Mouse (Mus musculus) adrenal gland, postnatal 36 days (tissue): ENCODE data around the gene Frs2. TPM values are rescaled to one million over a fixed set of nuclear protein-coding genes. Genes with fewer than 3 reads are reported as not detected.
"Not testable (repeated sequence)": the region's sequence is repeated elsewhere in the genome, so short reads cannot be mapped to it uniquely, and the experiment has no call there.

Source experiments
- DNase-seq, 2 experiments: peaks; one replicate each; pipeline ENCODE4 v3.0.0; 2021; ENCODE audit warnings: mixed read lengths in 1 of 2
- total RNA-seq, 2 experiments: library from RNA; stranded (reverse); gene quantifications; 2 replicates each; pipeline ENCODE4 v1.2.3; 2021

The Frs2 gene
- total RNA-seq, 2 experiments from 2014 or later = 26.5 to 28.4 TPM

- peak; percentile 32 to 49 for DNase-seq
These were observed 622 bp downstream of the Frs2 start for GRCm38 (mm10) chr10:117147463-117148360.

DNA sequence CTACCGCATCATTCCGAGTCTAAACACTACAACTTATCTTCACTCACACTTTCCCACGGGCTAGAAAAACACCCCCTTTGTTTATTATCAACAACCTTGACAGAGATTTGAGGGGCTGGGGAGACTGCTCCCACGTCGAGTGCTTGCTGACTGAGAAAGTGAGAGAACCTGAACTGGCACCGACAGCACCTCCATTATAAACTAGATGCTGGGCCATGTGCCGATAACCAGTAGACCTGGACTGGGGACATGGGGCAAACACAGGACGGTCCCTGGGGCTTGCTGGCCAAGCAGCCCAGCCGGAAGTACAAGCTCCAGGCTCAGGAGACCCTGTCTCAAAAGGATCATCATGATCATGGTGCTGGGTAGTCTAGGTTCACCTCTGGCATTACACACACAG is 1.9 kb downstream of the Frs2 start:
- no peak for DNase-seq

GRCm38 (mm10) chr10:117145546-117146265 is 2.6 kb downstream of the Frs2 start:
- DNase-seq = no peak

GRCm38 (mm10) chr10:117144628-117145027 is 3.7 kb downstream of the Frs2 start:
- no peak for DNase-seq

GRCm38 (mm10) chr10:117144071-117144470 is 4.3 kb downstream of the Frs2 start:
- no peak for DNase-seq

GRCm38 (mm10) chr10:117143311-117143710 is 5.0 kb downstream of the Frs2 start:
- no peak for DNase-seq

DNA sequence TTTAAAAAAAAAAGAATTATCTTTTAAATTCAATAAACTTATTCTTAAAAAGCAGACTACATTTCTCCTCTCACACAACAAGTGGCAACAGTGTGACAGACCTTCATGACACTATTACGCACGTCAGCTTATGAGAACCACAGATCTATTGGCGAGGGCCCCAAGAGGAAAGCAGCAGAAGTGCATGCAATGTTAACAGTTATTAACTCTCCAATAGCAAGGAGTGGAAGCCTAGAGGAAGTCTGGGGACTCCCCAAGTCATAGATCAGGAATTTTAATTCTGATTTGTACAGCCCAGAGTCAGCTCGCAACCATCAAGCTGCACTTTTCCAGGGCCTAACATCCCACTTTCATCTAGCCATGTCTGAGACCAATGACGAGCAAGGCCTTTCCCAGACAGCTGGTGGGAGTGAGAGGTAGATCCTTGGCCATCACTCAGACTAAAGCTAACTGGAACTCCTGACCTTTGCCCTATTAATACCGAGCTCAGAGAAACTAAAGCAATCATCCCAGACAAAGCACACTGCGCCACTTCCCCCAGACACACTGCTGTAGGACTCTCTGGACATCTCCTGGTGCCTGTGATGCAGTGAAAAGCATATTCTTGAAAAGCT is 6.3 kb downstream of the Frs2 start:
- no peak for DNase-seq

DNA sequence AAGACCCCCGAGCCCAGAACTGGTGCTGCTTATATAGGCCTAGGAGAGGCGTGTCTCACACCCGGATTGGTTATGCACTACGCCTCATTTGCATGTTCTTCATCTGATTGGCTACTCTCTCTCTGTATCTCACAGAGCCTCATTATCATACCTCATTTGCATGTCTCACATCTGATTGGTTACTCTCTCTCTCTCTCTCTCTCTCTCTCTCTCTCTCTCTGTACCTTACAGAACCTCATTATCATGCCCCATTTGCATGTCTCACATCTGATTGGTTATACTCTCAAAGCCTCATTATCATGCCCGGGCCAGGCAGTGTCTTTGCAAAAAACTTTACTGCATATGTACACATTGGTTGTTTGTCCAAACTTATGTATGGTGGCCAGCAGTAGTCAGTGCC is 16.8 kb downstream of the Frs2 start:
- DNase-seq = not testable (repeated sequence)

DNA sequence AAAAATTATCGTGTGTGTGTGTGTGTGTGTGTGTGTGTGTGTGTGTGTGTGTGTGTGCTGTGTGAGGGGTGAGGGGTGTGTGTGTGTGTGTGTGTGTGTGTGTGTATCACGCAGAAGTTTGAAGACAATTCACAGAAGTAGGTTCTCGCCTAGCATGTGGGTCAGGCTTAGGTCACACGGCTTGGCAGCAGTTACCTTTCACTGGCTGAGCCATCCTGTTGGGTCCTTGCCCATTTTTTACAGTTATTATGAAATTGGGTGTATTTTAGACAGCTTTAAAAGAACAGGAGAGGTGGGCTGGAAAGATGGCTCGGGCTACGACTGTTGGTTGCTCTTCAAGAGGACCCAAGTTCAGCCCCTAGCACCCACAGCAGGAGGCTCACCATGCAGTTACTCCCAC is 18.3 kb downstream of the Frs2 start:
- DNase-seq = peak; percentile 77 to 80

DNA sequence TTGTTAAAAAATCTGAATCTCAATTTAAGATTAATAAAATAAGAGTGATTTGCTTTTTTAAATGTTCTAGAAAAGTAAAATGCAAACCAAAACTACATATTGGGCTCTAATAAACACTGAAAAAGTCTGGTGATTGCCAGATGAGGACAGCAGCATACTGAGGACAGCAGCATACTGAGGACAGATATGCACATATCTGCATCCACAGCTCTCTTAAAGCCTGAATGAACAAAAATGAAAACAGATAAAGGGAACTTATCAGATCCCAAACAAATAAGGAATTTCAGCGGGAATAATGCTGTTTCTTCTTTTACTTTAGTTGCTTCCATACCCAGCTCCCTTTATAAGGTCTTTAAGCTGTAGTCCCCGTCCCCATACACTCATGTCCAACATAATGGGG is 19.6 kb downstream of the Frs2 start:
- DNase-seq = no peak

DNA sequence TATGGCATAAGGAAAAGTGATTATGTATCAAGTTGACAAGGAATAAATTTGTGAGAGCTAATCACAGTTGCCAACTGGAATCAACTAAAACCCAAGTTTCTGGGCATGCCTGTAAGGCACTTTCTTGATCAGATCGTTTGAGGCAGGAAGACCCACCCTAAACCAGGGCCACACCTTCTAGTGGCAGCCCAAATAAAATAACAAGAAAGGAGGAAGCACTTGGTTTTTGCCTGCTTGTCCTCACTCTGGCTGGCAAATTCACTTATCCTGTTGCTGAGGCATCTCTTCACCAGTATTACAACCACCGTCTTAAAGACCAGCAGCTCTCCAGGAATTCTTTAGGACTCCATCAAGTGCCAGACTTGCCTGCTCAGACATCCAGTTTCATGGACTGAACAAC is 20.9 kb downstream of the Frs2 start:
- no peak for DNase-seq

DNA sequence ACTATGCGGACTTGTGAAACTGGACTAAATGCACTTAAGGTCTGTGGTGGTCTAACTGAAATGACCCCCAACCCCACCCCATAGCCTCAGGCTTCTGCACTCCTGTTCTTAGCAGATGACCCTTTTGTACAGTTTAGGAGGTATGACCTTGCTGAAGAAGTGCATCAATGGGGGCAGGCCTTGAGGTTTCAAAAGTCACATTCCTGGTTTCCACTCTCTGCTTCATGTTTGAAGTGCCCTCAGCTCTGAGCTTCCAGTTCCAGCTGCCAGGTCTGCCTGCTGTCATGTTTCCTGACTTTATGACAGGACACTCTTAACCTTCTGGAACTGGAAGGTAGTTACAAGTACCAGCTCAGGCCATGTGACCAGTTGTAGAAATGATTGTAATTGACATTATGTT is 21.6 kb downstream of the Frs2 start:
- peak in 1 of 2 experiments; percentile 16 for DNase-seq

DNA sequence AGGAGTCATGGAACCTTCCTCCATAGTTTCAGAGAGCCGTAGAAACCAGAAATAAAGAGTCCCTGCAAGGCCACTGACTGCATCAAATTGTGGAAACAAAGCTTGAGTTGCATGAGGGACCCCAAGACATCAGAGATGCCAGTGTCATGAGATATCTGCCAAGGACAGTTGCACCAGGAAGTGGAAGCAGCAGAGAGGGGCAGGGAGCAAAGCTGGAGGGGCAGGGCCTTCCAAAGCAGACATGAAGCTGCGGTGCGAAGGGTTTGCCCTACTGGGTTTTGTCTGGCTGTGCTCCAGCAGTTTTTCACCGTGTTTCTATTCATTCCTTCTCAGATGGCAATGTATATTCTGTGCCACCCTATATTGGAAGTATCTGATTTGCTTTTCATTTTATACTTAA is 22.1 kb downstream of the Frs2 start:
- peak in 1 of 2 experiments; percentile 22 for DNase-seq

- DNase-seq = no peak
These were observed 26.9 kb downstream of the Frs2 start for GRCm38 (mm10) chr10:117121448-117121847.

GRCm38 (mm10) chr10:117120051-117120666 is 28.2 kb downstream of the Frs2 start:
- DNase-seq = no peak

- no peak for DNase-seq
These were observed 28.8 kb downstream of the Frs2 start for GRCm38 (mm10) chr10:117119531-117119930.

DNA sequence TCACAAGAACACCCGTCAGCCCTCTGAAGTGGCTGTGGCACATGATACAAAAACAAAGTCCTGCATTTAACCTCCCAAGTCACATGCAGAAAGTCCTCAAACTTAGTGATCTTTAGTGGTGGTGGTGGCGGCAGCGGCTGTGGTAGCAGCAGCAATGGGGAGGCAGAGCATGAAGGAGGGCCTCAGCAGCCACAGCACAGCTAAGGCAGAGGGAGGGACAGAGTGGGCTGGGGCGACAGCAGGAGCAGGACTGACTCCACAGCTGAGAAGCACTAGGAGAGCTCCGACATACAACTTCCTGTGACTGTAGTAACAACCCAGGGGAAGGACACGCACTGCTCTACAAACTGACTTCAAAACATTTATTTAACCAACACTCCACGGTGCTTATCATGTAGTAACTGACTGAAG is 29.9 kb downstream of the Frs2 start:
- DNase-seq = no peak

GRCm38 (mm10) chr10:117115652-117116051 is 32.7 kb downstream of the Frs2 start:
- DNase-seq = no peak

GRCm38 (mm10) chr10:117112545-117112944 is 35.8 kb downstream of the Frs2 start:
- no peak for DNase-seq

DNA sequence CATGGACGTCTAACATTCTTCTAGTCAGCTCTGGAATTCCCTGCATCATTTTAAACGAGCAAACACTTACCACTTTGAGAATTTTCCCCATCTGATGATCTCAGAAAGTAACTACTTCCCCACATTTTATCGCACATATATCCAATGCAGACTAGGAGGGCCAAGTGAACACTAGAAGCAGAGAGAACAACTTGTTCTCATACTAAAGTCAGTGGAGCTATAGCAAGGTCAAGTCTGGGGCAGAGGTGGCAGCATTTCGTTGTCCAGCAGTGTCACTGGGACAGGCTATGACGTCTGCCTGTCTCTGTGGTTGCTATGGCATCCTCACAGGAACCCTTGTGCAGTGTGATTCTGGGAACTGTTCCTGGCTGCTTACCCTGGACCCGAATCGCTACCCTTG is 36.9 kb downstream of the Frs2 start:
- DNase-seq = peak; percentile 34

DNA sequence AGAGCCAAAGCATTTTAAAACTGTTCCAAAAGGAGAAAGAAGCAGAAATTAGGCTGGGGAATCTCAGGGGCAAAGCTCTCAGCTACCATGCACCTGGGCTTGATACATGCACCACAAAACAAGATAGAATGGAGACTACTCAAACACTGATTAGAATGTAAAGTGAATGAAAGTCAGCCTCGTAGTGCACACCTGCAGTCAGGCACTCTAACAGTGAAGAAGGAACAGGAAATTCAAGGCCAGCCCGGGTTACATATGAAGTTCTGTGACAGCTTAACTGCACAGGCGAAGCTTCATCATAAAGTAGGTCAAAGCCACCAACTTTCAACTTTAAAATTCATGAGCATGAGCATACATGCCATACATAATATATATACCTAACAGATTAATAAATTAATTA is 38.1 kb downstream of the Frs2 start:
- no peak for DNase-seq

DNA sequence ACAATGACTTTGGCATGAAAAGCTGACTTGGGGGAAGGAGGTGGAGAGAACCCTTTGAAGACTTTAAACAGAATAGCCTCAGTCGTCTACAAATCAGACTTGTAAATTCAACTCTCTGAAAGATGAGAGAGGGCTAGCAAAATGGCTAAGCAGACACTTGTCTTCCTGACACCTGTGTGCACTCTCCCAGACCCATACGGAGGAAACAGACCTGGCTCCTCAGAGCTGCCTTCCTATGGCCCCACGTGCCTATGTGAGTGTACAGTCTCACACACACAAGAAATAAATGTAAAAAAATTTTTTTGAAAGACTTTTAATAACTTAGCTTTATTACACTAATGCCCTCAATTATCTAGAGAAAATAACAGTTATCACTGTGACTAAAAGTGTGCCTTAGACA is 41.6 kb downstream of the Frs2 start:
- DNase-seq = no peak

DNA sequence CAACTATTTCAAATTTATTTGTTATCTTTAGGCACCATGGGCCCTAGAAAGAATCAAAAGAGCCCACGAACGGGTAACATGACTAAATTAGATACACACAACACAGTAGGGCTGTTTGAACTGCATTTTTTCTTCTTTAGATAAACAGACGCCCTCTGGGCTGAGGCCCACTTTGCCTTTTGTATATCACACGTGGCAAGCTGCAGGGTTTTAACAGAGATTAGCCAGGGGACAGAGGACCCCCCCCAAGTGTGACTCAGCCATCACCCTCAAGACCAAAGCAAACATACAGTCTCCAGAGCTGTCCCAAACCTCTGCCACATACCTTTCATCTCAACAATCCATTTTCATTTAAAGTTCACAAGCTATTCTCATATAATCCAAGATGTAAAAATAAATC is 42.1 kb downstream of the Frs2 start:
- no peak for DNase-seq
